In genomic region chr10:60106146-60106530, GRCm38 (mm10) we compare ENCODE assay signal across 8 mouse cellular contexts. TPM values are rescaled to one million over a fixed set of nuclear protein-coding genes. Genes with fewer than 3 reads are reported as not detected.
DNase-seq lines count a peak whose midpoint lies in the region; ATAC-seq and TF ChIP-seq lines count a peak whose summit lies in the region.

Gene Spock2 (plus strand): TSS chr10:60106219.

- ATAC-seq in intestine, embryonic 15.5 days, result peak; percentile 37; the same call in 1 of the 2 replicates
- no peak for ATAC-seq in liver, embryonic 13.5 days (ENCODE audit: low read depth)
- no peak; the same call in none of the 2 replicates for ATAC-seq in neural tube, embryonic 14.5 days (ENCODE audit: low read depth)

- no peaks in the 10 kb centered on the region for H3K9me3 ChIP-seq in intestine, embryonic 15.5 days
- H3K9me3 ChIP-seq in liver, embryonic 13.5 days (replicated peaks), result no peaks in the 10 kb centered on the region
- H3K9me3 ChIP-seq in neural tube, embryonic 14.5 days (ENCODE audit: control insufficient read depth, low read length), result no peaks in the 10 kb centered on the region

- H3K27ac ChIP-seq in thymus, adult 2 months (ENCODE audit: control insufficient read depth, insufficient read depth, low read length), result no peak within 1 kb of the TSS
- H3K27ac ChIP-seq in intestine, embryonic 15.5 days, result no peak within 1 kb of the TSS
- H3K27ac ChIP-seq in liver, embryonic 13.5 days, result no peak within 1 kb of the TSS
- H3K27ac ChIP-seq in neural tube, embryonic 14.5 days (ENCODE audit: low read depth, low read length), result peak within 1 kb of the TSS; percentile 94

- intact Hi-C loops in gastrocnemius, postnatal 14 days (cut with DNase I; ENCODE audit: low total_unique reads), result no loop called here

- TF ChIP-seq POLR2A in thymus, adult 2 months (IDR thresholded peaks at IDR 0.05; ENCODE audit: control insufficient read depth, extremely low read depth, insufficient read depth, low read length, poor library complexity), result no peak

- H3K9ac ChIP-seq in intestine, embryonic 15.5 days, result peak within 1 kb of the TSS; percentile 62
- H3K9ac ChIP-seq in liver, embryonic 13.5 days, result no peak within 1 kb of the TSS
- peak within 1 kb of the TSS; percentile 96 for H3K9ac ChIP-seq in neural tube, embryonic 14.5 days (replicated peaks; ENCODE audit: low read depth, low read length)

- H3K4me1 ChIP-seq in thymus, adult 2 months (replicated peaks; ENCODE audit: control insufficient read depth, insufficient read depth, low read length), result peaks cover 15% of the 10 kb centered on the region
- peaks cover 13% of the 10 kb centered on the region for H3K4me1 ChIP-seq in intestine, embryonic 15.5 days (replicated peaks)
- H3K4me1 ChIP-seq in liver, embryonic 13.5 days (replicated peaks), result peaks cover 15% of the 10 kb centered on the region
- H3K4me1 ChIP-seq in neural tube, embryonic 14.5 days (ENCODE audit: control insufficient read depth, insufficient read depth, low read length), result peaks cover 24% of the 10 kb centered on the region

- peaks cover 11% of the 10 kb centered on the region for H3K27me3 ChIP-seq in thymus, adult 2 months (ENCODE audit: control insufficient read depth, insufficient read depth, low read length)
- H3K27me3 ChIP-seq in intestine, embryonic 15.5 days (replicated peaks), result peaks cover 32% of the 10 kb centered on the region
- peaks cover 73% of the 10 kb centered on the region for H3K27me3 ChIP-seq in liver, embryonic 13.5 days
- H3K27me3 ChIP-seq in neural tube, embryonic 14.5 days (ENCODE audit: control insufficient read depth, insufficient read depth, low read length), result no peaks in the 10 kb centered on the region

- TF ChIP-seq CTCF in thymus, adult 2 months (IDR thresholded peaks at IDR 0.05; ENCODE audit: borderline replicate concordance, control insufficient read depth, extremely low read depth, insufficient read depth, low read length, poor library complexity), result no peak

- WGBS in thymus, adult 2 months, result 3% methylated on average over 22 of the region's 22 CpGs
- WGBS in intestine, embryonic 15.5 days, result under 1% methylated on average over 22 of the region's 22 CpGs
- under 1% methylated on average over 22 of the region's 22 CpGs for WGBS in liver, embryonic 13.5 days (ENCODE audit: insufficient replicate concordance)
- WGBS in neural tube, embryonic 14.5 days, result under 1% methylated on average over 22 of the region's 22 CpGs

- peak within 1 kb of the TSS; percentile 35 for H3K4me3 ChIP-seq in thymus, adult 2 months (ENCODE audit: control insufficient read depth, insufficient read depth, low read length)
- H3K4me3 ChIP-seq in intestine, embryonic 15.5 days (replicated peaks), result peak within 1 kb of the TSS; percentile 56
- H3K4me3 ChIP-seq in liver, embryonic 13.5 days (replicated peaks), result peak within 1 kb of the TSS; percentile 52
- H3K4me3 ChIP-seq in neural tube, embryonic 14.5 days (ENCODE audit: low read depth, low read length), result peak within 1 kb of the TSS; percentile 88

- peak within 1 kb of the TSS; percentile 100 for H3K4me2 ChIP-seq in intestine, embryonic 15.5 days (replicated peaks)
- peak within 1 kb of the TSS; percentile 68 for H3K4me2 ChIP-seq in liver, embryonic 13.5 days
- peak within 1 kb of the TSS; percentile 90 for H3K4me2 ChIP-seq in neural tube, embryonic 14.5 days (ENCODE audit: low read depth, low read length)

- no peak for DNase-seq in thymus, adult 2 months
- DNase-seq in thymus, postnatal 10 days (ENCODE audit: low spot score in 2 of 2), result no peak
- DNase-seq in cerebellum, postnatal 36 days, result peak; percentile 78
- peak; percentile 38 for DNase-seq in gastrocnemius, postnatal 14 days
- DNase-seq in liver, embryonic 13.5 days, result no peak
- no peak for DNase-seq in Muller cell, postnatal 12 days (ENCODE audit: inconsistent ontology term)

- no peaks in the 10 kb centered on the region for H3K36me3 ChIP-seq in thymus, adult 2 months (ENCODE audit: control insufficient read depth, insufficient read depth, low read length)
- no peaks in the 10 kb centered on the region for H3K36me3 ChIP-seq in intestine, embryonic 15.5 days
- no peaks in the 10 kb centered on the region for H3K36me3 ChIP-seq in liver, embryonic 13.5 days
- H3K36me3 ChIP-seq in neural tube, embryonic 14.5 days (ENCODE audit: control insufficient read depth, insufficient read depth, low read length), result 0 out of 2 replicates have a peak, but pooled peaks cover 1% of the 10 kb centered on the region

RNA-seq across cellular contexts. Expression of gene Spock2, which starts in this region (rescaled TPM):
- 17.7 and 19.8 TPM in 2 replicates for polyA plus RNA-seq in thymus, adult 2 months (2012; rRNA removed)
- total RNA-seq in gastrocnemius, postnatal 14 days (2021), result 10 to 100 TPM in 1 of 2 experiments, 1 to 10 TPM in 1; 6.2 to 10.5 TPM
- 3.7 and 4.2 TPM in 2 replicates for polyA plus RNA-seq in intestine, embryonic 15.5 days (2015; fragmentation: Nextera tagmentation; extraction: Ambion mirVana)
- polyA plus RNA-seq in liver, embryonic 13.5 days (2015; fragmentation: Nextera tagmentation; extraction: Ambion mirVana), result 0.13 and 0.21 TPM in 2 replicates
- 92.4 and 95.3 TPM in 2 replicates for polyA plus RNA-seq in neural tube, embryonic 14.5 days (2014; fragmentation: Nextera tagmentation; extraction: Ambion mirVana)

Comparison
In these comparisons a context has a peak if more than half of its experiments do, and no peak if none do; other contexts are left out.
1. DNase-seq: peak in cerebellum, postnatal 36 days (2 of 2) and gastrocnemius, postnatal 14 days (single experiment); none in thymus, adult 2 months (single experiment), thymus, postnatal 10 days (0 of 2), liver, embryonic 13.5 days (single experiment) and Muller cell, postnatal 12 days (single experiment).
2. H3K4me3 ChIP-seq: peak in every context shown above with its lines; median percentile 88 in neural tube, embryonic 14.5 days; 56 in intestine, embryonic 15.5 days; 52 in liver, embryonic 13.5 days; 35 in thymus, adult 2 months.
3. Peak in every context shown above with its lines, with median percentiles within 50 percentile points of each other: H3K4me2 ChIP-seq.